Mouse (Mus musculus): Measurements from ENCODE around the gene Prpf38b.

- TF ChIP-seq POLR2A (IDR thresholded peaks at IDR 0.05; ENCODE audit: low read depth, low read length) (no peak), CTCF (IDR thresholded peaks at IDR 0.05; ENCODE audit: extremely low read depth, insufficient read length, insufficient replicate concordance, low read depth, low read length) (no peak)
Measured at GRCm38 (mm10) chr3:108910303-108911080, 1.0 kb downstream of the Prpf38b start.
